7 mouse cellular contexts compared by ENCODE assay signal in the genomic region with DNA sequence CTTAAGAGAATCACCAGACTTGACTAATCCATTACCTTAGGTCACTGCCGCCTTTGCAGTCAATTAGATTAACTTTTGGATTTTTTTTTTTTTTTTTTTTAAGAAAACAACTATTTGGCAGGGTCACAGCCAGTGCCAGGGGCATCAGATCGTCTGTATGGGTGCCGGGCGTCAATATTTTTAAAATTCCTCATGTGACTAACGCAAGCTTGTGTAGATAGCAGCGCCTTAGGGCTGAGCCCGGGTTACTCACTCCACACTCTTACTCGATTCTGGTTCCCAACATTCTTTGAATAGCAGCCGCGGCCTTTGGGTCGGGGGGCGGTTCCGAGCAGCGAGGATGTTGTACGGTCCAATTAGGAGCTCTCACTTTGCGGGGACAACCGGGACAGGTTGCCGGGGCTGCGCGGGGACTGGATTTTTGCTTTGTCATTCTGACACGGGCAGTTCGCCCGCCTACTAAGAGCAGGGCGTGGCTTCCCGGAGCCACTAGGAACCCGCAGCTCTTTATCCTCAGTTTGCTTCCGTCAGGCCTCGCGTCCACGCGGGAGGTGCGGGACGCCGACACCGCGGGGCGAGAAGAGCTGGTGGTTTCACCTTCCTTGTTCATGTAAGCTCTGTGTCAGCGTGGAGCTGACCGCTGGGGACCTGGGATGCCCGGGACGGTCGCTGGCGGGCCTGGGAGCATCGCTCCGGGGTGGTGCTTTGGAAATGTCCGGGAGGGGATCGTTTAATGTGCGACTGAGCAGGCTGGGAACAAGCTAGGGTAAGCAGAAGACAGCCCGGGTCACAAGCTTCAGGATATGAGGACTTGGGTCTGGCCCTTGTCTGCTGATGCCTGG. TPM values are rescaled to one million over a fixed set of nuclear protein-coding genes. Genes with fewer than 3 reads are reported as not detected.
DNase-seq lines count a peak whose midpoint lies in the region; ATAC-seq and TF ChIP-seq lines count a peak whose summit lies in the region.

No protein-coding gene starts in this region.

- no peaks in the 10 kb centered on the region for H3K9me3 ChIP-seq in intestine, postnatal 0 days (ENCODE audit: control insufficient read depth)
- no peaks in the 10 kb centered on the region for H3K9me3 ChIP-seq in midbrain, embryonic 12.5 days

- H3K27me3 ChIP-seq in intestine, postnatal 0 days (replicated peaks; ENCODE audit: control insufficient read depth, insufficient read depth, low read length): no peaks in the 10 kb centered on the region
- peaks cover 3% of the 10 kb centered on the region for H3K27me3 ChIP-seq in midbrain, embryonic 12.5 days
- H3K27me3 ChIP-seq in small intestine, adult 2 months (ENCODE audit: control insufficient read depth, insufficient read depth, low read length): no peaks in the 10 kb centered on the region

- H3K4me2 ChIP-seq in intestine, postnatal 0 days (replicated peaks; ENCODE audit: low read depth): peak overlapping the region; percentile 78
- H3K4me2 ChIP-seq in midbrain, embryonic 12.5 days (replicated peaks): peak overlapping the region; percentile 75

- H3K36me3 ChIP-seq in intestine, postnatal 0 days (ENCODE audit: control insufficient read depth, insufficient read depth): peaks cover 6% of the 10 kb centered on the region; the same call in 1 of the 2 replicates
- H3K36me3 ChIP-seq in midbrain, embryonic 12.5 days: peaks cover 12% of the 10 kb centered on the region
- peaks cover 6% of the 10 kb centered on the region; the same call in 1 of the 2 replicates for H3K36me3 ChIP-seq in small intestine, adult 2 months (ENCODE audit: control insufficient read depth, insufficient read depth, low read length)

- under 1% methylated on average over 49 of the region's 49 CpGs for WGBS in intestine, postnatal 0 days
- under 1% methylated on average over 49 of the region's 49 CpGs for WGBS in midbrain, embryonic 12.5 days
- WGBS in small intestine, adult 2 months: under 1% methylated on average over 49 of the region's 49 CpGs

- DNase-seq in adrenal gland, adult 8-10 months: peak; percentile 94
- peak; percentile 92 for DNase-seq in embryo, embryonic 9.5 days (ENCODE audit: extremely low spot score)
- DNase-seq in gastrocnemius, postnatal 4 days (ENCODE audit: low spot score in 2 of 2): peak; percentile 75 to 86
- DNase-seq in left cerebral cortex, postnatal 4 days: peak; percentile 86

- TF ChIP-seq POLR2A in small intestine, adult 2 months (IDR thresholded peaks at IDR 0.05; ENCODE audit: low read depth, low read length): peak; percentile 95

- peak overlapping the region; percentile 61 for H3K9ac ChIP-seq in intestine, postnatal 0 days (ENCODE audit: low read depth, low read length)
- H3K9ac ChIP-seq in midbrain, embryonic 12.5 days (replicated peaks): peak overlapping the region; percentile 84

- H3K4me3 ChIP-seq in intestine, postnatal 0 days (ENCODE audit: low read depth, low read length): peak overlapping the region; percentile 68
- peak overlapping the region; percentile 59 for H3K4me3 ChIP-seq in midbrain, embryonic 12.5 days
- peak overlapping the region; percentile 99 for H3K4me3 ChIP-seq in small intestine, adult 2 months (ENCODE audit: low read depth, low read length)

- H3K4me1 ChIP-seq in intestine, postnatal 0 days (replicated peaks; ENCODE audit: control insufficient read depth, insufficient read depth, low read length): 0 out of 2 replicates have a peak, but pooled peaks cover 8% of the 10 kb centered on the region
- H3K4me1 ChIP-seq in midbrain, embryonic 12.5 days: peaks cover 27% of the 10 kb centered on the region
- H3K4me1 ChIP-seq in small intestine, adult 2 months (ENCODE audit: control insufficient read depth, insufficient read depth, insufficient read length, low read length): peaks cover 24% of the 10 kb centered on the region

- peak; percentile 85 for ATAC-seq in intestine, postnatal 0 days
- peak; percentile 85 for ATAC-seq in midbrain, embryonic 12.5 days (ENCODE audit: low FRiP score, low read depth)

- intact Hi-C loops in left cerebral cortex, postnatal 4 days (cut with DNase I): no loop called here

- peak overlapping the region; percentile 98 for H3K27ac ChIP-seq in intestine, postnatal 0 days (ENCODE audit: low read depth, low read length)
- peak overlapping the region; percentile 91 for H3K27ac ChIP-seq in midbrain, embryonic 12.5 days (replicated peaks)
- H3K27ac ChIP-seq in small intestine, adult 2 months (ENCODE audit: insufficient read depth, low read depth, low read length): peak overlapping the region; percentile 97

- TF ChIP-seq CTCF in intestine, postnatal 0 days (IDR thresholded peaks at IDR 0.05; ENCODE audit: low read depth): no peak
- TF ChIP-seq CTCF in small intestine, adult 2 months (IDR thresholded peaks at IDR 0.05; ENCODE audit: extremely low read depth, insufficient read length, insufficient replicate concordance, low read depth, low read length): no peak

RNA-seq across cellular contexts. Expression of a gene that starts 7.5 kb away (rescaled TPM):
- 1 to 10 TPM; 1.5 to 3.5 (median 3.0) TPM for total RNA-seq in adrenal gland, adult 8-10 months (2022)
- total RNA-seq in gastrocnemius, postnatal 4 days (2021): 1 to 10 TPM; 1.8 to 2.1 TPM
- polyA plus RNA-seq in intestine, postnatal 0 days (2015; fragmentation: Nextera tagmentation; extraction: Ambion mirVana): 0.17 and 0.38 TPM in 2 replicates
- 1 to 10 TPM; 3.0 to 4.5 TPM for total RNA-seq in left cerebral cortex, postnatal 4 days (2021)
- polyA plus RNA-seq in midbrain, embryonic 12.5 days (2016; fragmentation: Nextera tagmentation; extraction: Ambion mirVana): 0.69 and 0.80 TPM in 2 replicates
- polyA plus RNA-seq in small intestine, adult 2 months (2012; rRNA removed): 0.43 and 0.48 TPM in 2 replicates

RNA-seq across cellular contexts. Expression of a gene that starts 25.2 kb away (rescaled TPM):
- total RNA-seq in adrenal gland, adult 8-10 months (2022): 100 to 1,000 TPM in 2 of 4 experiments, 10 to 100 TPM in 2; 75.8 to 107 (median 91.5) TPM
- total RNA-seq in gastrocnemius, postnatal 4 days (2021): 10 to 100 TPM; 42.2 to 43.2 TPM
- 65.7 and 67.7 TPM in 2 replicates for polyA plus RNA-seq in intestine, postnatal 0 days (2015; fragmentation: Nextera tagmentation; extraction: Ambion mirVana)
- 10 to 100 TPM; 90.2 to 94.2 TPM for total RNA-seq in left cerebral cortex, postnatal 4 days (2021)
- polyA plus RNA-seq in midbrain, embryonic 12.5 days (2016; fragmentation: Nextera tagmentation; extraction: Ambion mirVana): 174 and 176 TPM in 2 replicates
- polyA plus RNA-seq in small intestine, adult 2 months (2012; rRNA removed): 58.6 and 69.4 TPM in 2 replicates

Comparison
In these comparisons a context has a peak if more than half of its experiments do, and no peak if none do; other contexts are left out.
1. Peak in every context shown above with its lines: DNase-seq, ATAC-seq, H3K4me3 ChIP-seq and H3K27ac ChIP-seq.